Mouse (Mus musculus): ENCODE results near the gene Stambp. TPM values are rescaled to one million over a fixed set of nuclear protein-coding genes. Genes with fewer than 3 reads are reported as not detected.

Gene Stambp
- polyA plus RNA-seq, 1 experiment from 2014 or later = 31.6 TPM

DNA sequence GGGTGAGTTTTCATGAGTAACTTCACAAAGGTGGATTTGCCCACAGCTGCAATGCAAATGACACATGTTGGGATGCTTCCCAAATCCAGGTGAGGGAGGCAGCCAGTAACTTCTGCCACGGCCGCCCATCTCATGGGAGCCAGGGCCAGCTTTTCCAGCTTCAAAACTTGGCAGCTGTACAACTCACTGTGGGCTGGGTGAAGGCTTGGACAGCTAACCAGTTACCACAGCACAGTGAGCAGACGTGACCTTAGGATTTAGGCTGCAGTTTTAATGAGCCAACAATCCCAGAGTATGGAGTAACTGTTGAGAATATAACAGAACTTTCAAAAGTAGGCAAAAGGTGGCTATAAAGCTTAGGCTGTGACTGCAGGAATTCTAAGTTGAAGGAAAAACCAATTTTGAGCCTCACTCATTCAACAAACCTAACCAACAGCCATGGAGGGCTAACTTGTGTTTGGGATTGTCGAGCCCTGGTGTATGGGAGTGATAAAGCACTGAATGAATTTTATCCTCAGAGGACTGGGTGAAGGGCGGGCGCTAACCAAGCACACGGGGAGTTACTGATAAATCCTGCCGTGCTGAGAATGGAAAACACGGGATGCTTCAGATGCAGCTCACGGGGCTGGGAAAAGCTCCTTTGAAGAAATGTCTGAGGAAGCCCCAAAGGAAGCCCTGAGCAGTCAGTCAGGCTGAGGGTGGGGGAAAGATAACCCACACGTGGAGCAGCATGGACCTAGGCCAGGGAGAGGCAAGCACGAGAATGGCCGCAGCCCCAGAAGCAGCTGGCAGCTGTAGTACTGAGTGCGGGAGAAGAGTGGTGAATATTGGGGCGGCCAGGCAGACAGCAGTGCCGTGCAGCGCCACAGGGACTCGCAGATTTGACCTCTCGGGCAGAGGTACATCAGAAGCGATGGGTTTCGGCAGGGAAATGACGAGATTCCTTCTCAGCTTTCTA lies 75.5 kb downstream of the Stambp start:
- H3K9me3 ChIP-seq = no peaks in the 10 kb centered on the region

DNA sequence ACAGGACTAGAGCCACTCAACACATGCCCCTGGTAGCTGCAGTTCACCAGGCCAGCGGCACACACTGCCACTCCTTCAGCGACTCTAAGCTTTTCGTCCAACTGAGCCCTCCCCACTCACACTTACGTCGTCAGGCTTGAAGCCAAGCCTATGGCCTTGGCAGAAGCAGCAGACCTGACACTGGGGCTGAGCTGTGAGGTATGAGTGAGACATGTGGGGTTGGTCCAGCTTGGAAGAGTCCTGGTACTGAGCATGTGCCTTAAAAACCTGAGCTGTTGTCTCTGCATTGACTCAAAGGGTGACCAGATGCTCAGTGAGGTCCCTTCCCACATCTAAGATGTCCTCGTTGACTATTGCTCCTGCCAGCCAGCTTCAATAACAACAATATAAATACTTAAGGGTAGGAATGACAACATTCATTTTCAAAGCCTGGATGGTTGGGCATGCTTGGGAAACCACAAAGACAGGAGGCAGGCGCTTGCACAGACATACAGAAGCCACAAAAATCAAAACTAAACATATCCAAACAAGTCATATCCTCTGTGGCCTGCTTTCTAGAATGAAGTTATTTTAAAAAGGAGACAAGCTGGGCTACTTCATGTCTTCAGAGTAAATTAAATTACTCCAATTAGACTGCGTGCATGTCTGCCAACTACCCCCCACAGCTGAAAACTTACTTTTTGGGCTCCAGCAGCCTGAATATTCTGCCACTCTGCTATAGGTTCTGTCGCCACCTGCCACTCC lies 76.3 kb downstream of the Stambp start:
- Histone ChIP-seq H3K4me2 (replicated peaks) (no peak overlapping the region), H3K9me3 (no peaks in the 10 kb centered on the region), H3K4me3 (no peak overlapping the region), H3K27me3 (no peaks in the 10 kb centered on the region), H3K9ac (replicated peaks) (no peak overlapping the region), H3K4me1 (no peaks in the 10 kb centered on the region), H3K27ac (replicated peaks) (no peak overlapping the region), H3K36me3 (peaks cover 30% of the 10 kb centered on the region)
- ATAC-seq (ENCODE audit: low FRiP score, low read depth) = no peak
- WGBS = 92% methylated on average over 9 of the region's 9 CpGs

More for the DNA sequence above, 75.5 kb downstream of the Stambp start:
- Histone ChIP-seq H3K27me3 (no peaks in the 10 kb centered on the region), H3K9ac (replicated peaks) (no peak overlapping the region), H3K36me3 (peaks cover 30% of the 10 kb centered on the region), H3K4me1 (no peaks in the 10 kb centered on the region), H3K27ac (replicated peaks) (no peak overlapping the region), H3K4me2 (replicated peaks) (no peak overlapping the region), H3K4me3 (no peak overlapping the region)
- ATAC-seq (ENCODE audit: low FRiP score, low read depth) = no peak
- WGBS = 91% methylated on average over 22 of the region's 22 CpGs

Other genes starting within 250 kb of the Stambp start
- gene Mthfd2, start 246.8 kb downstream of the Stambp start, polyA plus RNA-seq (2016; fragmentation: Nextera tagmentation; extraction: Ambion mirVana) = 33.0 and 37.3 TPM in 2 replicates
- 56.6 and 58.0 TPM in 2 replicates for gene Mob1a, start 246.7 kb downstream of the Stambp start, polyA plus RNA-seq (2016; fragmentation: Nextera tagmentation; extraction: Ambion mirVana)
- 93.7 and 102 TPM in 2 replicates for gene Bola3, start 223.6 kb downstream of the Stambp start, polyA plus RNA-seq (2016; fragmentation: Nextera tagmentation; extraction: Ambion mirVana)
- gene Tet3, start 113.6 kb downstream of the Stambp start, polyA plus RNA-seq (2016; fragmentation: Nextera tagmentation; extraction: Ambion mirVana) = 65.0 and 70.2 TPM in 2 replicates
- 57.3 and 62.6 TPM in 2 replicates for gene Dguok, start 65.8 kb downstream of the Stambp start, polyA plus RNA-seq (2016; fragmentation: Nextera tagmentation; extraction: Ambion mirVana)
- 6.2 TPM in 2 replicates for gene Actg2, start 36.5 kb downstream of the Stambp start, polyA plus RNA-seq (2016; fragmentation: Nextera tagmentation; extraction: Ambion mirVana)
- gene Clec4f, start 83.5 kb upstream of the Stambp start, polyA plus RNA-seq (2016; fragmentation: Nextera tagmentation; extraction: Ambion mirVana) = not detected in 2 replicates
- not detected in 2 replicates for gene Cd207, start 105.1 kb upstream of the Stambp start, polyA plus RNA-seq (2016; fragmentation: Nextera tagmentation; extraction: Ambion mirVana)
- gene Vax2, start 138.5 kb upstream of the Stambp start, polyA plus RNA-seq (2016; fragmentation: Nextera tagmentation; extraction: Ambion mirVana) = 0.42 and 0.68 TPM in 2 replicates
- gene Atp6v1b1, start 170.3 kb upstream of the Stambp start, polyA plus RNA-seq (2016; fragmentation: Nextera tagmentation; extraction: Ambion mirVana) = not detected in 2 replicates
- gene Ankrd53, start 189.9 kb upstream of the Stambp start, polyA plus RNA-seq (2016; fragmentation: Nextera tagmentation; extraction: Ambion mirVana) = 0.30 TPM in 1 of 2 replicates, not detected in the other
- 67.9 and 70.1 TPM in 2 replicates for gene Tex261, start 203.1 kb upstream of the Stambp start, polyA plus RNA-seq (2016; fragmentation: Nextera tagmentation; extraction: Ambion mirVana)
- 53.6 and 54.9 TPM in 2 replicates for gene Nagk, start 222.3 kb upstream of the Stambp start, polyA plus RNA-seq (2016; fragmentation: Nextera tagmentation; extraction: Ambion mirVana)

Data from midbrain, embryonic 12.5 days (tissue).